8 mouse cellular contexts compared by ENCODE assay signal in the genomic region with DNA sequence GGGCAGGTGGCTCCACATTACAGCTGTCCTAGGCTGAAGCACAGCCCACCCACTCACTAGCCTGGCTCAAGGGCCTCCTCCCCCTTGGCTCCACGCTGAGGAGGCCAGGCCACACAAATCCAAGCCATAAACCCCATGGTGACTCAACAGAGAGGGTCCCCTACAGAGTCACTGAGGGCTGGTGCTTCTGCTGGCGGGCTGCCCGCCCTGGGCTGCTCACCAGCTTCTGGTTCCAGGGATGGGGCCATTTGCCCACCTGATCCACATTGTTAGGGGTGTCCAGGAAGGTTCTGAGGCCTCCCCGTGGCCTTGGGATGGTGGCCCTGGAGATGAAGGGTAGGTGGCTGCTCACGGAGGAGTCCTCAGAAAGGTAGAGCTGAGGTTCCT. TPM values are rescaled to one million over a fixed set of nuclear protein-coding genes. Genes with fewer than 3 reads are reported as not detected.
A peak's percentile ranks its signal among the peaks of the same experiment; 100 is the strongest.
DNase-seq lines count a peak whose midpoint lies in the region; ATAC-seq lines count a peak whose summit lies in the region.

No protein-coding gene starts in this region.

- no peak overlapping the region for H3K4me3 ChIP-seq in lung, embryonic 15.5 days
- no peak overlapping the region for H3K4me3 ChIP-seq in intestine, embryonic 16.5 days (ENCODE audit: low read length)
- H3K4me3 ChIP-seq in neural tube, embryonic 13.5 days, result peak overlapping the region; percentile 11; the same call in 1 of the 2 replicates

- H3K27me3 ChIP-seq in lung, embryonic 15.5 days, result 0 out of 2 replicates have a peak, but pooled peaks cover 4% of the 10 kb centered on the region
- H3K27me3 ChIP-seq in intestine, embryonic 16.5 days (replicated peaks; ENCODE audit: control insufficient read depth, insufficient read depth, low read length), result no peaks in the 10 kb centered on the region; the same call in 1 of the 2 replicates
- H3K27me3 ChIP-seq in neural tube, embryonic 13.5 days, result peaks cover 14% of the 10 kb centered on the region

- WGBS in lung, embryonic 15.5 days, result 71% methylated on average over 5 of the region's 5 CpGs
- 67% methylated on average over 5 of the region's 5 CpGs for WGBS in intestine, embryonic 16.5 days
- 37% methylated on average over 5 of the region's 5 CpGs for WGBS in neural tube, embryonic 13.5 days

- no peaks in the 10 kb centered on the region for H3K9me3 ChIP-seq in lung, embryonic 15.5 days
- H3K9me3 ChIP-seq in intestine, embryonic 16.5 days (ENCODE audit: control insufficient read depth, low read length), result no peaks in the 10 kb centered on the region
- H3K9me3 ChIP-seq in neural tube, embryonic 13.5 days, result no peaks in the 10 kb centered on the region

- peak; percentile 23 for DNase-seq in CD4-positive, CD25-positive, alpha-beta regulatory T cell, adult 2 months (ENCODE audit: low read depth, low spot score)
- no peak for DNase-seq in lung, postnatal 14 days
- DNase-seq in embryo, embryonic 10.5 days (ENCODE audit: low spot score), result no peak
- DNase-seq in right cerebral cortex, adult 2 months (ENCODE audit: low spot score in 2 of 2), result no peak

- peak overlapping the region; percentile 76 for H3K27ac ChIP-seq in lung, embryonic 15.5 days
- H3K27ac ChIP-seq in intestine, embryonic 16.5 days (ENCODE audit: low read length), result no peak overlapping the region
- H3K27ac ChIP-seq in neural tube, embryonic 13.5 days (replicated peaks), result peak overlapping the region; percentile 85

- H3K4me1 ChIP-seq in lung, embryonic 15.5 days, result peaks cover 33% of the 10 kb centered on the region
- peaks cover 18% of the 10 kb centered on the region; the same call in 1 of the 2 replicates for H3K4me1 ChIP-seq in intestine, embryonic 16.5 days (ENCODE audit: control insufficient read depth, insufficient read depth, low read length)
- H3K4me1 ChIP-seq in neural tube, embryonic 13.5 days (replicated peaks), result peaks cover 46% of the 10 kb centered on the region

- peak overlapping the region; percentile 13; the same call in 1 of the 2 replicates for H3K9ac ChIP-seq in lung, embryonic 15.5 days
- no peak overlapping the region for H3K9ac ChIP-seq in intestine, embryonic 16.5 days (ENCODE audit: low read depth, low read length)
- H3K9ac ChIP-seq in neural tube, embryonic 13.5 days, result peak overlapping the region; percentile 27; the same call in 1 of the 2 replicates

- H3K4me2 ChIP-seq in lung, embryonic 15.5 days, result peak overlapping the region; percentile 53
- H3K4me2 ChIP-seq in intestine, embryonic 16.5 days (ENCODE audit: low read depth, low read length), result 0 out of 2 replicates have a peak overlapping the region, but pooled peaks have one; percentile 28
- H3K4me2 ChIP-seq in neural tube, embryonic 13.5 days, result peak overlapping the region; percentile 39

- H3K36me3 ChIP-seq in lung, embryonic 15.5 days, result no peaks in the 10 kb centered on the region
- H3K36me3 ChIP-seq in intestine, embryonic 16.5 days (ENCODE audit: control insufficient read depth, insufficient read depth, low read length), result no peaks in the 10 kb centered on the region
- H3K36me3 ChIP-seq in neural tube, embryonic 13.5 days, result no peaks in the 10 kb centered on the region

- no peak for ATAC-seq in CD4-positive, CD25-positive, alpha-beta regulatory T cell, adult 4 months
- ATAC-seq in lung, embryonic 15.5 days (ENCODE audit: borderline replicate concordance, extremely low read depth, low FRiP score, low TSS enrichment), result no peak
- no peak for ATAC-seq in intestine, embryonic 16.5 days
- peak; percentile 13; the same call in 1 of the 2 replicates for ATAC-seq in neural tube, embryonic 13.5 days (ENCODE audit: low read depth)

RNA-seq across cellular contexts. Expression of gene 1700001O22Rik, which starts 7.6 kb away (rescaled TPM):
- under 1 TPM in 1 of 2 experiments, not detected in 1; 0.62 TPM for polyA plus RNA-seq in CD4-positive, CD25-positive, alpha-beta regulatory T cell, adult 4 months (2017; shearing (Covaris generic))
- polyA plus RNA-seq in lung, embryonic 15.5 days (2015; fragmentation: Nextera tagmentation; extraction: Ambion mirVana), result 4.7 and 6.0 TPM in 2 replicates
- 0.99 and 1.2 TPM in 2 replicates for polyA plus RNA-seq in intestine, embryonic 16.5 days (2015; fragmentation: Nextera tagmentation; extraction: Ambion mirVana)
- polyA plus RNA-seq in neural tube, embryonic 13.5 days (2015; fragmentation: Nextera tagmentation; extraction: Ambion mirVana), result 0.91 and 1.3 TPM in 2 replicates

RNA-seq across cellular contexts. Expression of gene Ntmt1, which starts 11.7 kb away (rescaled TPM):
- polyA plus RNA-seq in CD4-positive, CD25-positive, alpha-beta regulatory T cell, adult 4 months (2017; shearing (Covaris generic)), result 10 to 100 TPM; 30.5 to 44.9 TPM
- 82.9 and 87.2 TPM in 2 replicates for polyA plus RNA-seq in lung, embryonic 15.5 days (2015; fragmentation: Nextera tagmentation; extraction: Ambion mirVana)
- 76.3 and 87.4 TPM in 2 replicates for polyA plus RNA-seq in intestine, embryonic 16.5 days (2015; fragmentation: Nextera tagmentation; extraction: Ambion mirVana)
- polyA plus RNA-seq in neural tube, embryonic 13.5 days (2015; fragmentation: Nextera tagmentation; extraction: Ambion mirVana), result 101 and 107 TPM in 2 replicates

RNA-seq across cellular contexts. Expression of gene Asb6, which starts 34.3 kb away (rescaled TPM):
- 10 to 100 TPM; 33.1 to 65.6 TPM for polyA plus RNA-seq in CD4-positive, CD25-positive, alpha-beta regulatory T cell, adult 4 months (2017; shearing (Covaris generic))
- polyA plus RNA-seq in lung, embryonic 15.5 days (2015; fragmentation: Nextera tagmentation; extraction: Ambion mirVana), result 31.8 and 34.0 TPM in 2 replicates
- 24.0 and 24.5 TPM in 2 replicates for polyA plus RNA-seq in intestine, embryonic 16.5 days (2015; fragmentation: Nextera tagmentation; extraction: Ambion mirVana)
- 38.2 and 39.8 TPM in 2 replicates for polyA plus RNA-seq in neural tube, embryonic 13.5 days (2015; fragmentation: Nextera tagmentation; extraction: Ambion mirVana)

RNA-seq across cellular contexts. Expression of gene Prrx2, which starts 38.9 kb away (rescaled TPM):
- polyA plus RNA-seq in CD4-positive, CD25-positive, alpha-beta regulatory T cell, adult 4 months (2017; shearing (Covaris generic)), result not detected
- polyA plus RNA-seq in lung, embryonic 15.5 days (2015; fragmentation: Nextera tagmentation; extraction: Ambion mirVana), result 9.7 and 12.5 TPM in 2 replicates
- polyA plus RNA-seq in intestine, embryonic 16.5 days (2015; fragmentation: Nextera tagmentation; extraction: Ambion mirVana), result 1.6 and 1.9 TPM in 2 replicates
- polyA plus RNA-seq in neural tube, embryonic 13.5 days (2015; fragmentation: Nextera tagmentation; extraction: Ambion mirVana), result 1.7 and 4.9 TPM in 2 replicates
